Mouse (Mus musculus) liver, adult 2 months (tissue): ENCODE measurements around the gene Sgms1. TPM values are rescaled to one million over a fixed set of nuclear protein-coding genes. Genes with fewer than 3 reads are reported as not detected.

Source experiments
- DNase-seq: peaks from one replicate; pipeline ENCODE4 v3.0.0-alpha.2; 2011; ENCODE audit warnings: low read depth, low spot score; ENCODE audit errors: extremely low read depth
- H3K27ac ChIP-seq: fragments of 200-500 bp; replicated peaks from 2 replicates; pipeline ENCODE4 v1.5.1; 2012; ENCODE audit warnings: low read depth, mild to moderate bottlenecking, control low read depth, inconsistent platforms, low read length; ENCODE audit not compliant: insufficient read depth
- H3K27me3 ChIP-seq: fragments of 200-500 bp; 2 replicates; pipeline ENCODE4 v1.6.1; 2012; ENCODE audit warnings: mild to moderate bottlenecking, moderate library complexity, low read length, inconsistent platforms; ENCODE audit not compliant: control insufficient read depth, insufficient read depth
- H3K36me3 ChIP-seq: fragments of 200-500 bp; 2 replicates; pipeline ENCODE4 v1.6.1; 2012; ENCODE audit warnings: low read length, inconsistent platforms; ENCODE audit not compliant: control insufficient read depth, insufficient read depth
- H3K4me1 ChIP-seq: fragments of 200-500 bp; 2 replicates; pipeline ENCODE4 v1.6.1; 2011; ENCODE audit warnings: low read length; ENCODE audit not compliant: control insufficient read depth, insufficient read depth
- H3K4me3 ChIP-seq: fragments of 200-500 bp; 2 replicates; pipeline ENCODE4 v1.5.1; 2011; ENCODE audit warnings: low read depth, mild to moderate bottlenecking, control low read depth, low read length, moderate library complexity; ENCODE audit not compliant: insufficient read depth
- H3K79me2 ChIP-seq: fragments of 200-500 bp; 2 replicates; pipeline ENCODE4 v1.6.1; 2012; ENCODE audit warnings: inconsistent platforms, mild to moderate bottlenecking, low read length, moderate library complexity; ENCODE audit not compliant: control insufficient read depth, insufficient read depth
- H3K9ac ChIP-seq: fragments of 200-500 bp; 2 replicates; pipeline ENCODE4 v1.6.1; 2012; ENCODE audit warnings: low read depth, mild to moderate bottlenecking, control low read depth, inconsistent platforms, low read length
- CTCF ChIP-seq: fragments of 200-500 bp; IDR thresholded peaks from 2 replicates; pipeline ENCODE4 v1.5.1; 2011; ENCODE audit warnings: low read depth, low read length, control low read depth
- POLR2A ChIP-seq: fragments of 200-500 bp; IDR thresholded peaks from 2 replicates; pipeline ENCODE4 v1.6.1; 2011; ENCODE audit warnings: low read length, control low read depth; ENCODE audit not compliant: insufficient read depth; ENCODE audit errors: extremely low read depth
- WGBS: fragments of 180-500 bp; shearing (Covaris S2); methylation state at CpG from one replicate; pipeline ENCODE4 v1.1.7; 2018; 5-methylcytosine and 5-hydroxymethylcytosine counted together
- polyA plus RNA-seq: library from polyadenylated mRNA; depleted of rRNA; stranded (reverse); fragments of >200 nt; gene quantifications from 2 replicates; pipeline ENCODE4 v1.2.3, GENCODE M21; 2012
- total RNA-seq: library from RNA; depleted of rRNA; stranded (reverse); fragments of >200 nt; gene quantifications from 2 replicates; pipeline ENCODE4 v1.2.3, GENCODE M21; 2014

Sgms1 gene
- total and polyA plus RNA-seq, 2 experiments, result 6.5 to 26.7 TPM

GRCm38 (mm10) chr19:32127180-32127850, 262.2 kb downstream of the Sgms1 start:
- TF ChIP-seq POLR2A (no peak), CTCF (peak; percentile 32; the same call in 1 of the 2 replicates)
- WGBS, result 67% methylated on average over 10 of the region's 10 CpGs
- Histone ChIP-seq H3K36me3 (peaks cover 19% of the 10 kb centered on the region), H3K4me3 (no peak overlapping the region), H3K9ac (no peak overlapping the region), H3K4me1 (0 out of 2 replicates have a peak, but pooled peaks cover 2% of the 10 kb centered on the region), H3K27me3 (no peaks in the 10 kb centered on the region), H3K79me2 (no peaks in the 10 kb centered on the region), H3K27ac (no peak overlapping the region)
- peak; percentile 16 for DNase-seq

GRCm38 (mm10) chr19:32124155-32124554, 265.4 kb downstream of the Sgms1 start:
- Histone ChIP-seq H3K79me2 (no peaks in the 10 kb centered on the region), H3K36me3 (peaks cover 14% of the 10 kb centered on the region), H3K27ac (no peak overlapping the region), H3K9ac (no peak overlapping the region), H3K4me3 (no peak overlapping the region), H3K27me3 (no peaks in the 10 kb centered on the region), H3K4me1 (peaks cover 6% of the 10 kb centered on the region; the same call in 1 of the 2 replicates)
- no peak for DNase-seq
- TF ChIP-seq CTCF (no peak), POLR2A (no peak)
- 89% methylated on average over 9 of the region's 9 CpGs for WGBS

DNA sequence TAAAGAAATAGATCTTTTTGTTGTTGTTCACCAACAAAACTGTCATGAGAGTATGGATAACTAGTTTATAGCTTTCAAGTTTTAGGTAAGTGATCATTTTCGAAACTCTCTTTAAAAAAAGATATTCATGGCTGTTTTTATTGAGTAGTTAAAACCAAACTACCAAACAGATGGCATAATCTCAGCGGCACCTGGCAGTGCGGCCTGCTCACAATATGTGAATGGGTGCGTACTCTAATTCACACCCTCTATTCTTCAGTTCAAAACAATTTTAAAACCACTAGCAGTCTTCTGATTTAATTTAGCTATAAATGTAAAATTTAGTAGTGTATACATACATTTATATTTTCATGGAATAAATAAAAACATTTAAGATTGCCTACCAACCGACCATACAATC, 266.3 kb downstream of the Sgms1 start:
- 97% methylated on average over 5 of the region's 5 CpGs for WGBS
- DNase-seq, result no peak
- Histone ChIP-seq H3K79me2 (no peaks in the 10 kb centered on the region), H3K4me1 (peaks cover 6% of the 10 kb centered on the region; the same call in 1 of the 2 replicates), H3K9ac (no peak overlapping the region), H3K27ac (no peak overlapping the region), H3K36me3 (peaks cover 11% of the 10 kb centered on the region), H3K27me3 (no peaks in the 10 kb centered on the region), H3K4me3 (no peak overlapping the region)
- TF ChIP-seq CTCF (no peak), POLR2A (no peak)

- no peak overlapping the region for H3K9ac ChIP-seq
- peaks cover 11% of the 10 kb centered on the region for H3K36me3 ChIP-seq
- 100% methylated on average over 1 of the region's 1 CpGs for WGBS
- H3K79me2 ChIP-seq, result no peaks in the 10 kb centered on the region
- H3K27me3 ChIP-seq, result no peaks in the 10 kb centered on the region
- peaks cover 6% of the 10 kb centered on the region; the same call in 1 of the 2 replicates for H3K4me1 ChIP-seq
- no peak overlapping the region for H3K27ac ChIP-seq
- TF ChIP-seq CTCF (no peak), POLR2A (no peak)
- no peak overlapping the region for H3K4me3 ChIP-seq
- no peak for DNase-seq
Measured at GRCm38 (mm10) chr19:32120798-32121197, 268.7 kb downstream of the Sgms1 start.

- no peak for TF ChIP-seq CTCF
- TF ChIP-seq POLR2A, result no peak
- Histone ChIP-seq H3K9ac (no peak overlapping the region), H3K27ac (no peak overlapping the region), H3K79me2 (no peaks in the 10 kb centered on the region), H3K4me1 (peaks cover 6% of the 10 kb centered on the region; the same call in 1 of the 2 replicates), H3K36me3 (peaks cover 8% of the 10 kb centered on the region), H3K4me3 (no peak overlapping the region), H3K27me3 (no peaks in the 10 kb centered on the region)
- peak; percentile 80 for DNase-seq
- WGBS, result 78% methylated on average over 2 of the region's 2 CpGs
Measured at GRCm38 (mm10) chr19:32119666-32120065, 269.8 kb downstream of the Sgms1 start.

GRCm38 (mm10) chr19:32118496-32118895, 271.0 kb downstream of the Sgms1 start:
- Histone ChIP-seq H3K27me3 (no peaks in the 10 kb centered on the region), H3K27ac (no peak overlapping the region)
- 75% methylated on average over 3 of the region's 3 CpGs for WGBS

More at GRCm38 (mm10) chr19:32118496-32118895, 271.0 kb downstream of the Sgms1 start:
- no peaks in the 10 kb centered on the region for H3K79me2 ChIP-seq
- no peak overlapping the region for H3K4me3 ChIP-seq
- DNase-seq, result no peak
- H3K36me3 ChIP-seq, result peaks cover 2% of the 10 kb centered on the region; the same call in 1 of the 2 replicates
- peaks cover 6% of the 10 kb centered on the region; the same call in 1 of the 2 replicates for H3K4me1 ChIP-seq
- H3K9ac ChIP-seq, result no peak overlapping the region
- TF ChIP-seq POLR2A, result no peak
- no peak for TF ChIP-seq CTCF
